Mouse (Mus musculus) splenic B cell, adult 2 months (primary cell): ENCODE data around the gene AW549877.

Source experiments
- DNase-seq: peaks from one replicate; pipeline ENCODE4 v3.0.0-alpha.2; 2011; ENCODE audit warnings: low read depth, low spot score
- H3K27me3 ChIP-seq: 2 replicates; pipeline ENCODE4 v1.6.1; 2012; ENCODE audit warnings: mild to moderate bottlenecking, low read length, moderate library complexity, mixed read lengths; ENCODE audit not compliant: control insufficient read depth, poor library complexity, insufficient read depth, severe bottlenecking
- H3K36me3 ChIP-seq: 2 replicates; pipeline ENCODE4 v1.6.1; 2012; ENCODE audit warnings: mild to moderate bottlenecking, low read length, moderate library complexity, mixed read lengths; ENCODE audit not compliant: control insufficient read depth, poor library complexity, insufficient read depth, severe bottlenecking

Gene AW549877

DNA sequence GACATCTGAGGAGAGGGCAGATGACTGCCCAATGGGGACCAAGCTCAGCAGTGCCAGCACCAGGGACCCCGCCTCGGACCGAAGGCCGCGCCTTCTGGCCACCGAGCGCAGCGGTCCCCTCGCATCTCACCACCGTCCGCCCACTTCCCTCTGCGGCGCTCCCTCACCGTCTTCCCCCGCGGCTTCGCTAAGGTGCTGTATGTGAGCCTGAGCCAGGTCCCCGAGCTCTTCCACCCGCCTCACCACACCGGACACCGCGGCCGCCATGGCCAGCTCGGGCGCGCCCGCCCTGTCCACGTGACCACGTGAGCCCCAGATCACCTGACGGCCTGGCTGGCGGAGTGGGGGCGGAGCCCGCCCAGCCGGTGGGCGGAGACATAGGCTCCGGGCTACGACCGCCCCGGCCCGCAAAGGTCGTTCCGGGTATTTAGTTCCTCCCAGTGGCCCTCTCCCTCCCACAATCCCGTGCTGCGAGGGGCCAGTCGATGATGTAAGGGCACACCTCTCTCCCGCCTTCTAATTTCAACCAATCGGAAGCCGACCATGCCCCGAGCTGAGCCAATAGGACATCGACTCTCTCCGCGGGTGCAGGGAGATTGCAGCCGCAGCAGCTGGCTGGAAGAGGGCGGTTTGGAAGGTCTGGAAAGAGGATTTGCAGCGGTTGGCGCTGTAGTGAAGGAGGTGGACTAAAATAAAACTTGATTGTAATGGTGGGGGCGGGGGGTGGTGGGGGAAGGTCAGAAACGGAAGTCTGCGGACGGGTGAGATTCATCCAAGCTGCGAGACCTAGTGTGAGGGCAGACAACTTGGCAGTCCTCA lies at the start of gene AW549877:
TSS of gene AW549877 (minus strand) at position 297 of the 819 bp plus-strand sequence.
- Histone ChIP-seq H3K27me3 (no peaks in the 10 kb centered on the region), H3K36me3 (peaks cover 5% of the 10 kb centered on the region; the same call in 1 of the 2 replicates)
- peak; percentile 99 for DNase-seq

DNA sequence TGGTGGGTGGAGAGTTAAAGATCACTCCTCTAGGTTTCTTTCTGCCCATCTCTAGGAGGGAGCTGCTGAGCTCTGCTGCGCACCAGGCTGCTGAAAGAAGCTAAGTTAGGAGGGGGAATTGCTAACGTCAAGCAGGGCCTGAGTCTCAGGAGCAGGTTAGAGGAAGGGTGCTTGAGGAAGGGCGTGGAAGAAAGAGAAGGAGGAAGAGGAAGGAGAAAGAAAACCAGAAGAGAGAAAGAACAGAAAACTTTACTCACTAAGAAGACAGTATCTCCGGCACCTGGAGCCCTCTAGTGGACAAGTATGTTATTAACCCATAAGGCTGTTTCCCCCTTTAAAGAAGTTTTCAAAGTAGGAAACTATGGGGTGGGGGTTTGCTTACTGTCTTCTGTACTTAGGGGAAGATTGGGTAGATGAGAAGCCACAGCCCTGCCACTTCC lies 47.5 kb upstream of the AW549877 start:
- Histone ChIP-seq H3K27me3 (no peaks in the 10 kb centered on the region), H3K36me3 (peaks cover 4% of the 10 kb centered on the region; the same call in 1 of the 2 replicates)
- peak; percentile 73 for DNase-seq

DNA sequence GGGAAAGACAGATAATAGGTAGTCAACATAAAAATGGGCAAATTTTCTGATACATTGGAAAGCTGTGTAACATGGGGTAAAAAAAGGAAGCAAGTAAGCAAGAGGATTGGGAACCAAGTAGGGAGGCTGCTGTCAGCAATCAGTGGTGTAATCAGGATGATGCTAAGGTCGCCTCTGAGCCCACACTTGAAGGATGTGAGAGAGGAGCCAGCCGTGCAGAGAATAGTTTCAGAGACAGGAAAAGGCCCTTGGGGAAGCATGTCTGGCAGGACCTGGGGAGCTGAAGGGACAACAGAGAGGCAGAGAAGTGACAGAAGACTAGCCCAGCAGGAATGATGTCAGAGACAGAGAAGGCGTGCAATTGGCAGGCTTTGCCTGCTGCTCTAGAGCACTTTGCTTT lies 46.9 kb upstream of the AW549877 start:
- no peaks in the 10 kb centered on the region for H3K27me3 ChIP-seq
- 0 out of 2 replicates have a peak, but pooled peaks cover 2% of the 10 kb centered on the region for H3K36me3 ChIP-seq
- DNase-seq = peak; percentile 26

- Histone ChIP-seq H3K36me3 (no peaks in the 10 kb centered on the region), H3K27me3 (no peaks in the 10 kb centered on the region)
- no peak for DNase-seq
Observed at GRCm38 (mm10) chr15:4033168-4034004, 37.8 kb upstream of the AW549877 start.

DNA sequence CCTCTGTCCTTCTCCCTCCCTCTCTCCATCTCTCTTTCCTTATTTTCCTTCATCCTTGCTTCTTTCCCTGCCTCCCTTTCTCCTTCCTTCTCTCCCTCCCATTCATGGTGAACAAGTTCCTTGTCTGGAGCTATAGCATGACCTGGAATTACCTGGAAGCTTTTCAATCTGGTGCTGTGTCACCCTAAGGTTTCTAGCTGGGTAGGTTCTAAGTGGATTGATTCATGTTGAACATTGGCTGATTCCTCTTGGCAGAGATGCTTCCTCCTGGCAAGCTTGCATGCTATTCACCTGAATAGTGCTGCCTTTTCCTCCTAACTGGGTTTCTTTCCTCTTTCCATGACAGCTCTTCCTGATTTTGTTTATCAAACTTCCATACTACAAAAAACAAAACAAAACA lies 33.4 kb upstream of the AW549877 start:
- no peak for DNase-seq
- H3K27me3 ChIP-seq = no peaks in the 10 kb centered on the region
- no peaks in the 10 kb centered on the region for H3K36me3 ChIP-seq

DNA sequence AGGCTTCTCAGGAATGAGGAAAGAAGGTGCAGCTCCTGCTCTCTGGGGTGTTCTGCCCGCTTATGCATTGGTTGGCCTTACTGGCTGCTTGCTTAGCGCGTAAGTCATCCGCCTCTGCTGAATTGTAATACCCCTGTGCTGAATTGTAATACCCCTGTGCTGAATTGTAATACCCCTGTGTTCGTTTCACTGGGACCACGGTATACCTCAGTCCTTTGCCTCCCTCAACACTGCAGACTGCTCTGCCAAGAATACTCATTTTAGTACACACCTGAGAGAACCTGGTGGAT lies 32.8 kb upstream of the AW549877 start:
- DNase-seq = no peak
- H3K36me3 ChIP-seq = no peaks in the 10 kb centered on the region
- no peaks in the 10 kb centered on the region for H3K27me3 ChIP-seq

DNA sequence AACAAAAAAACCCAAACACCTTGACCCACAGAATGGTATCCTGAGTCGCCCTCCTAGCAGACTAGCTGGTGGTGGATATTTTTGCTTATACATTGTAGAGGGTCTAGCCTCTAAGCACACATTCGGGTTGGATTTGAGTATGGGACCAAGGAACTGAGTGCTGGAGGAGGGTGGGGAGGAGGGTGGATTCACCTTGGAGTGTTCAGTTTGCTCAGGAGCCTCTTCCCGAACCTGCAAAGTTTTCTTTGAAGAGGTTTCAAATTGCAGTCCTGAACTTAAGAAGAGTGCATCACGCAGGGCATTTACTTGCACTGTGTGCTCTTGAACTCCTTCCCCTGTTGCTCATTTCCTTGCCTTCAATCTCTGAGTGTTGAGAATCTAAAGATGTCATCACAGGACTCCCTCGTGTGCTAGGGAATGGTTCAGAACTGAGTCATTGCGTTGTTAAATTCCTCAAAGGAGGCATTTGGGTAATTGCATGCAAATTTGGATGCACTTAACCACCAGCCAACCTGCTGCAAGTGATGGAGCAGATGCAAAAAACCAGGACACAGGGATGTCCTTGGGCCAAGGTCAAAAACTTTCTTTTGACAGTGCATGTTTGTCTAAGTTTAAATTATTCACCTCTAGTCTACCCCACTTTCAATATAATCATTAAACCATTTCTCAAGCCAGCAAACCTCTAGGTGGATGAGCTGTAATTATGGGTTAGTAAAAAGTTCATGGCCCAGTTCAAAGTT lies 32.3 kb upstream of the AW549877 start:
- Histone ChIP-seq H3K27me3 (no peaks in the 10 kb centered on the region), H3K36me3 (no peaks in the 10 kb centered on the region)
- peak; percentile 6 for DNase-seq

- Histone ChIP-seq H3K36me3 (no peaks in the 10 kb centered on the region), H3K27me3 (no peaks in the 10 kb centered on the region)
- peak; percentile 86 for DNase-seq
Observed at GRCm38 (mm10) chr15:4026831-4027584, 31.5 kb upstream of the AW549877 start.

DNA sequence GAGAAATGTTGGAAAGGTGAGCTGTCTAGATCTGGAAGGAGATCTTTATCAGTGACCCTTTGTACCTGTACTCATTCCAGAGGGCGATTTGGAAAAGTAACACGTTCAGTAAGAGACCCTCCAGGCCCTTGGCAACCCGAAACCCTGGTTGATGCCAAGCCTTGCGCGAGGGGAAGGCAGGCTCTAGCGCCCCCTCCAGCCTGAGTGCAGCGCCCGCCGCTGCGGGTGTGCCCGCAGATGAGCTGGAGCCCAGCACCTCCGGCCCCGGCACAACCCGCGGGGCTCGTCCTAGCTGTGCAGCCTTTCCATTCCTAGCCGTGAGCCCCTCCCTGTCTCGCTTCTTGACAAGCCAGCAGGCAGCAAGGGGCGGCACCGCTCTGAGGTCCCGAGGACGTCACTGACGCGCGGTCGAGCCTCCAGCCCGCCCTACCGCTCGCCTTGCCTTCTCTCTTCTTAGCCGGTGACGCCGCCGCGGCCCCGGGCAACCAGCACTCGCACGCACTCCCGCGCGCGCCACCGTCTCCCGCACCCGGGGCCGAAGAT lies 30.8 kb upstream of the AW549877 start, which contains the start of gene Oxct1:
TSS of gene Oxct1 (plus strand) at position 153 of the 543 bp plus-strand sequence.
- DNase-seq = peak; percentile 84
- no peaks in the 10 kb centered on the region for H3K36me3 ChIP-seq
- H3K27me3 ChIP-seq = no peaks in the 10 kb centered on the region

DNA sequence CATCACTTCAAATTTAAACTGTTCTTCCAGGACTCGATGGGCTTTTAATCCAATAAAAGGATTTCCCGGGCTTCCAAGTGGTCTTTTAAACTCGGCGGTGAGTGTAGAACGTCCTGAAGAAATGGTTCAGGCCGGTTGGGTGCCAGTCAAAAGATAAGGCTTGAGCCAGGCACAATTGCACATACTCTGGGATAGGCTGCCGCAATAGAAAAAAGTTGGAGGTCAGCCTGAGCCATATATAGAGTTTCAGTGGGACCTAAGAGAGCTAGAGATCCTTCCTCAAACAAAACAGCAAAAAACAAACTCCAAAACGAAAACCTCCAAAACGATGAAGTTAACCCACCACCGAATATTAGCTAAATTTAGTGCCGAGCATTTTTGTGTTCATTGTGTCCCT lies 30.0 kb upstream of the AW549877 start:
- DNase-seq = no peak
- Histone ChIP-seq H3K36me3 (no peaks in the 10 kb centered on the region), H3K27me3 (no peaks in the 10 kb centered on the region)

DNA sequence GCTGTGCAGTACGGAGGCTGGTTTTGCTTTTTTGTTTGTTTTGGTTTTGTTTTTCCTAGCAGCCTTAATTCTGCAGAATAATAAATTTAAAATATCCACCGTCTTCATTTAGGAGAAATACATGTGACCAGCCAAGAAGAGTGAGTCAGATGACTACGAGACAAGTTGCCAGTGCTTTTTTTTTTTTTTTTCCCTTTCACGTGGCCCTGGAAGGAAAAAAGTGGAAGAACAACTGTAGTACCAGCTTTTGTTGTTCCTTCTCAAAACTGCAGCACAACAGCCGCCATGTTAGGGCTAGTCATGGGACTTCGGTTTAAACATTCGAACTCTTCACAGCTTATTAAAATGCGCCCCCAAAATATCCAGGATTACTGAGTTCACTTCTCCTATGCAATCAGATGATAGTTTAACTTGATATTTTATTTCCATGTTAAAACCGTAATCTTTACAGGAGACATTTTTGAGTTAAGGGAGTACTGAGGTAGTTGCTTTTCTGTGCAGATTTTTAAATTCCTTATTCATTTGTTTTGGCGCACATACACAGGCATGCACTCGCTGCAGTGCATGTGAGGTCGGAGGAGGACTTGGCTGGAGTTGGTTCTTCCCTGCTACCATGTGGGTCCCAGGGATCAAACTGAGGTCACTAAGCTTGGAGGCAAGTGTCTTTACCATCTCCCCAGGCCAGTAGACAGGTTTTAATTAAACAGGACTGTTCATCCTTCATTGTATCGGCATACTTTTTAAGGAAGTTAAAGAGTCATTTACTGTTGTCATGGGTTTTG lies 29.4 kb upstream of the AW549877 start:
- no peak for DNase-seq
- no peaks in the 10 kb centered on the region for H3K27me3 ChIP-seq
- H3K36me3 ChIP-seq = no peaks in the 10 kb centered on the region

GRCm38 (mm10) chr15:4023747-4024146 lies 28.2 kb upstream of the AW549877 start:
- Histone ChIP-seq H3K27me3 (no peaks in the 10 kb centered on the region), H3K36me3 (no peaks in the 10 kb centered on the region)
- DNase-seq = no peak

- no peaks in the 10 kb centered on the region for H3K27me3 ChIP-seq
- no peaks in the 10 kb centered on the region for H3K36me3 ChIP-seq
- DNase-seq = no peak
Observed at GRCm38 (mm10) chr15:4020711-4021110, 25.2 kb upstream of the AW549877 start.
